Mouse (Mus musculus) hindbrain, embryonic 12.5 days (tissue): Measurements from ENCODE around the gene Epb41l1. TPM values are rescaled to one million over a fixed set of nuclear protein-coding genes. Genes with fewer than 3 reads are reported as not detected.

Source experiments
- microRNA-seq: library from miRNA; unstranded; fragments of <30 nt; microRNA quantifications from one replicate; pipeline ENCODE4, GENCODE M21; 2017
- polyA plus RNA-seq: library from polyadenylated mRNA; unstranded; fragments of >200 nt; fragmentation: Nextera tagmentation; extraction: Ambion mirVana; gene quantifications from 2 replicates; pipeline ENCODE4 v1.2.1, GENCODE M21; 2016

Gene Epb41l1
- polyA plus RNA-seq, 1 experiment from 2014 or later: 7.1 TPM

Small RNA genes lying within 50 kb of the gene (microRNA-seq; reads per million reads assigned to microRNA genes)
- not detected for gene Gm22758

Other genes starting within 250 kb of the Epb41l1 start
- gene Rbm39, start 240.7 kb upstream of the Epb41l1 start, polyA plus RNA-seq: 659 and 670 TPM in 2 replicates
- gene Phf20, start 224.4 kb upstream of the Epb41l1 start, polyA plus RNA-seq: 95.7 and 97.2 TPM in 2 replicates
- 6.4 and 6.7 TPM in 2 replicates for gene Cnbd2, start 108.6 kb upstream of the Epb41l1 start, polyA plus RNA-seq
- gene Scand1, start 108.2 kb upstream of the Epb41l1 start, polyA plus RNA-seq: 121 and 126 TPM in 2 replicates
- 43.6 and 48.9 TPM in 2 replicates for gene Aar2, start 126.7 kb downstream of the Epb41l1 start, polyA plus RNA-seq
- gene Dlgap4, start 192.8 kb downstream of the Epb41l1 start, polyA plus RNA-seq: 202 and 215 TPM in 2 replicates